Comparison of ENCODE assay signal across 12 mouse cellular contexts in the genomic region with DNA sequence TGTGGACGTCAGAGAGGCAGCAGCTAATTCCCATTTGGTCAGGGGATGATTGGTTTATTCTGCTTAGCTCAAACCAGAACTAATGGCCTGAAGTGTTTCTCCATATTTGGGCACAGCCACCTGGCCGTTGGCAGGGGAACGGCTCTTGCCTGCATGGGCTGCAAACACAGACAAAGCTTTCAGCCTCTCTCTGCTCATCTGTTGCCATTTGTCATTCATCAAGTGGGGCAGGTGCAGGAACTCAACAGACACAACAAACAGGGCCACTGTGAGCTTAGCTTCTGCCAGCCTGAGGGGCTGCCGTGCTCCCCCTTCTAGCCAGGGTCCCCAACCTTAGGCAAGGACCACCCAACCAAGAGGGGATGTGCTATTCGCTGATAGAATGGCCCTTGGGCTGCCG. TPM values are rescaled to one million over a fixed set of nuclear protein-coding genes. Genes with fewer than 3 reads are reported as not detected.
DNase-seq lines count a peak whose midpoint lies in the region; ATAC-seq and TF ChIP-seq lines count a peak whose summit lies in the region.
"Had no signal": no experiment of that assay in that cellular context is flagged by ENCODE, and none has a peak within 500 bp of the region (broad histone marks: within the 10 kb centered on the region; RNA-seq: fewer than 3 reads in every experiment).

No protein-coding gene starts in this region.

- 0 out of 2 replicates have a peak overlapping the region, but pooled peaks have one; percentile 9 for H3K27ac ChIP-seq in kidney, embryonic 15.5 days
- peak overlapping the region; percentile 36; the same call in 1 of the 2 replicates for H3K27ac ChIP-seq in layer of hippocampus, adult 2 months
- H3K27ac ChIP-seq in neural tube, embryonic 14.5 days (ENCODE audit: low read depth, low read length), result peak overlapping the region; percentile 48; the same call in 1 of the 2 replicates
- H3K27ac ChIP-seq: liver, embryonic 14.5 days had no signal

- no peak for ATAC-seq in kidney, embryonic 15.5 days (replicated peaks; ENCODE audit: low FRiP score)
- peak; percentile 78; the same call in 1 of the 2 replicates for ATAC-seq in neural tube, embryonic 14.5 days (ENCODE audit: low read depth)

- intact Hi-C loops in heart, postnatal 36 days (cut with DNase I), result no loop called here

- H3K4me2 ChIP-seq in kidney, embryonic 15.5 days, result no peak overlapping the region
- H3K4me2 ChIP-seq in neural tube, embryonic 14.5 days (ENCODE audit: low read depth, low read length), result no peak overlapping the region

- TF ChIP-seq CTCF in layer of hippocampus, adult 2 months (conservative IDR thresholded peaks at IDR 0.05), result 0 out of 2 replicates have a peak, but pooled peaks have one; percentile 5

- H3K4me1 ChIP-seq in kidney, embryonic 15.5 days, result peaks cover 14% of the 10 kb centered on the region
- no peaks in the 10 kb centered on the region for H3K4me1 ChIP-seq in neural tube, embryonic 14.5 days (ENCODE audit: control insufficient read depth, insufficient read depth, low read length)

- H3K9ac ChIP-seq in kidney, embryonic 15.5 days, result no peak overlapping the region
- H3K9ac ChIP-seq in neural tube, embryonic 14.5 days (replicated peaks; ENCODE audit: low read depth, low read length), result no peak overlapping the region
- H3K9ac ChIP-seq: liver, embryonic 14.5 days had no signal

- WGBS in kidney, embryonic 15.5 days, result 25% methylated on average over 6 of the region's 6 CpGs
- 32% methylated on average over 6 of the region's 6 CpGs for WGBS in neural tube, embryonic 14.5 days

- no peaks in the 10 kb centered on the region for H3K9me3 ChIP-seq in kidney, embryonic 15.5 days (replicated peaks)
- no peaks in the 10 kb centered on the region for H3K9me3 ChIP-seq in neural tube, embryonic 14.5 days (ENCODE audit: control insufficient read depth, low read length)

- H3K4me3 ChIP-seq in kidney, embryonic 15.5 days (replicated peaks), result no peak overlapping the region
- H3K4me3 ChIP-seq in layer of hippocampus, adult 2 months, result no peak overlapping the region
- no peak overlapping the region for H3K4me3 ChIP-seq in neural tube, embryonic 14.5 days (ENCODE audit: low read depth, low read length)

- H3K36me3 ChIP-seq in kidney, embryonic 15.5 days, result no peaks in the 10 kb centered on the region
- no peaks in the 10 kb centered on the region for H3K36me3 ChIP-seq in neural tube, embryonic 14.5 days (ENCODE audit: control insufficient read depth, insufficient read depth, low read length)

- DNase-seq in kidney, postnatal 10 days, result no peak
- DNase-seq in cerebellum, postnatal 36 days, result peak; percentile 14 to 18
- DNase-seq in layer of hippocampus, adult 2 months (ENCODE audit: low spot score in 2 of 2), result peak; percentile 46 to 60
- no peak for DNase-seq in ovary, postnatal 36 days (ENCODE audit: low spot score)
- DNase-seq in thymus, postnatal 36 days, result no peak
- DNase-seq in heart, postnatal 36 days, result no peak

- H3K27me3 ChIP-seq in kidney, embryonic 15.5 days, result no peaks in the 10 kb centered on the region
- H3K27me3 ChIP-seq in neural tube, embryonic 14.5 days (ENCODE audit: control insufficient read depth, insufficient read depth, low read length), result no peaks in the 10 kb centered on the region

RNA-seq across cellular contexts. Expression of a gene that starts 10.9 kb away (rescaled TPM):
- 1.8 and 3.0 TPM in 2 replicates for polyA plus RNA-seq in kidney, embryonic 15.5 days (2015; fragmentation: Nextera tagmentation; extraction: Ambion mirVana)
- not detected for total RNA-seq in layer of hippocampus, adult 2 months (2021)
- 0.37 and 0.50 TPM in 2 replicates for polyA plus RNA-seq in neural tube, embryonic 14.5 days (2014; fragmentation: Nextera tagmentation; extraction: Ambion mirVana)
- under 1 TPM in 1 of 2 experiments, not detected in 1; 0.27 TPM for total RNA-seq in heart, postnatal 36 days (2021)
- total RNA-seq: MEL had no signal
- polyA plus RNA-seq: cerebellum, adult 2 months had no signal

RNA-seq across cellular contexts. Expression of a gene that starts 17.3 kb away (rescaled TPM):
- 0.40 and 0.66 TPM in 2 replicates for polyA plus RNA-seq in kidney, embryonic 15.5 days (2015; fragmentation: Nextera tagmentation; extraction: Ambion mirVana)
- not detected for total RNA-seq in layer of hippocampus, adult 2 months (2021)
- not detected in 2 replicates for polyA plus RNA-seq in neural tube, embryonic 14.5 days (2014; fragmentation: Nextera tagmentation; extraction: Ambion mirVana)
- not detected for total RNA-seq in heart, postnatal 36 days (2021)
- total RNA-seq: MEL had no signal
- polyA plus RNA-seq: cerebellum, adult 2 months; spleen, adult 2 months had no signal

RNA-seq across cellular contexts. Expression of a gene that starts 60.0 kb away (rescaled TPM):
- polyA plus RNA-seq in kidney, embryonic 15.5 days (2015; fragmentation: Nextera tagmentation; extraction: Ambion mirVana), result 0.18 and 0.37 TPM in 2 replicates
- not detected for total RNA-seq in layer of hippocampus, adult 2 months (2021)
- 0.71 and 0.90 TPM in 2 replicates for polyA plus RNA-seq in neural tube, embryonic 14.5 days (2014; fragmentation: Nextera tagmentation; extraction: Ambion mirVana)
- not detected for total RNA-seq in heart, postnatal 36 days (2021)
- total RNA-seq: MEL had no signal
- polyA plus RNA-seq: spleen, adult 2 months had no signal

Comparison
In these comparisons a context has a peak if more than half of its experiments do, and no peak if none do; other contexts are left out.
1. DNase-seq: peak in cerebellum, postnatal 36 days (2 of 2) and layer of hippocampus, adult 2 months (2 of 2); none in kidney, postnatal 10 days (single experiment), ovary, postnatal 36 days (single experiment), thymus, postnatal 36 days (0 of 2) and heart, postnatal 36 days (0 of 2).
2. Peak in every context shown above with its lines, with median percentiles within 50 percentile points of each other: H3K27ac ChIP-seq.